Mouse (Mus musculus): ENCODE data around the gene Setd1b. TPM values are rescaled to one million over a fixed set of nuclear protein-coding genes. Genes with fewer than 3 reads are reported as not detected.

Setd1b gene
- polyA plus RNA-seq, 1 experiment from 2014 or later, result 11.1 TPM

DNA sequence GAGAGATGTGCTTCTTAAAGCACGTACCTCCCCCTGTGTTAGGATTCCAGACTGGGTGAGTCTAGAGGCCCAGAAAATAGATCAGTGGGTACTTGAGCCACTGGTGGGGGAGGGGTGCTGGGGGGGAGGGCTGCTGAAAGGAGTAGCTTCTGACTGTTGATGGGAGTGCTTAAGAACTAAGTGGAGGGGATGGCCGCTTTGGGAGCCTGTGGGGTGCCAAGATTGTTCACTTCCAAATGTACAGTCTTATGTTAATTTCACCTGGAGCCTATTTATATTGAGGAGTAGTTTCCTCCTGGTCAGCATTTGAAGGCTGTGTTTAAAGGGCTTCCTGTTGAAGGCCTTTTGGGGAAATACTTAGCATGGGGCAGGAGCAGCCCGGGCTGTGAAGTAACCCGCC lies 16.0 kb downstream of the Setd1b start:
- no peak overlapping the region for H3K4me2 ChIP-seq
- H3K27me3 ChIP-seq, result no peaks in the 10 kb centered on the region
- H3K4me3 ChIP-seq (replicated peaks), result no peak overlapping the region
- H3K27ac ChIP-seq, result no peak overlapping the region
- H3K4me1 ChIP-seq, result no peaks in the 10 kb centered on the region
- no peaks in the 10 kb centered on the region for H3K9me3 ChIP-seq (replicated peaks)
- 94% methylated on average over 4 of the region's 4 CpGs for WGBS
- no peak for ATAC-seq (replicated peaks; ENCODE audit: low FRiP score)
- H3K9ac ChIP-seq, result no peak overlapping the region
- peaks cover 95% of the 10 kb centered on the region for H3K36me3 ChIP-seq

DNA sequence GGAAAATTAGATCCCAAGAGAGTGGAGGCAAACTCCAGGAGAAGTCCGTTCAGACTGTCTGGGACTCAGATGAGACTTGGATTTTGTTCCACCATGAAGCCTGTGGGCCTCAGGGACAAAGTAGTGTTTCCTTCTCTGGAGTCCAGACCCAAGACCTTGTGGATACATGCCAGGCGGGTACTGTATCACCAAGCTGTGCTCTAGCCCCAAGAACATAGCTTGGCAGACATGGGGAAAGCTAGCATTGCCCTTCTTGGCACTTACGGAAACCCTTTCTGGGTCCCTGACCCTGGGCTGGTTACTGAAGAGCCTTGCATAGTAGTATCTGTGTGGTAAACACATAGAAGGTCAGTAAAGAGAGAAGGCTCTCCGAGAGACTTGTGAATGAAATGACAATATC lies 17.5 kb downstream of the Setd1b start:
- 88% methylated on average over 4 of the region's 4 CpGs for WGBS
- peaks cover 95% of the 10 kb centered on the region for H3K36me3 ChIP-seq
- no peak for ATAC-seq (replicated peaks; ENCODE audit: low FRiP score)
- no peaks in the 10 kb centered on the region for H3K4me1 ChIP-seq
- H3K4me3 ChIP-seq (replicated peaks), result no peak overlapping the region
- no peak overlapping the region for H3K9ac ChIP-seq
- H3K27ac ChIP-seq, result no peak overlapping the region
- H3K9me3 ChIP-seq (replicated peaks), result no peaks in the 10 kb centered on the region
- no peaks in the 10 kb centered on the region for H3K27me3 ChIP-seq
- H3K4me2 ChIP-seq, result no peak overlapping the region

DNA sequence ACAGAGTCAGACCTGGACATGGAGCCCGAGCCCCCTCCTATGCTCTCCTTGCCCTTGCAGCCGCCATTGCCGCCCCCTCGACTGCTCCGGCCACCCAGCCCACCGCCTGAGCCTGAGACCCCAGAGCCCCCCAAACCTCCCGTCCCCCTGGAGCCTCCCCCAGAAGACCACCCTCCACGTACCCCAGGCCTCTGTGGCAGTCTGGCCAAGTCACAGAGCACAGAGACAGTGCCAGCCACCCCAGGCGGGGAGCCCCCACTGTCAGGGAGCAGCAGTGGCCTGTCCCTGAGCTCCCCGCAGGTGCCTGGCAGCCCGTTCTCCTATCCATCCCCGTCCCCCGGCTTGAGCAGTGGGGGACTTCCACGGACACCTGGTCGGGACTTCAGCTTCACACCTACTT lies 17.9 kb downstream of the Setd1b start:
- Histone ChIP-seq H3K36me3 (peaks cover 94% of the 10 kb centered on the region), H3K4me3 (replicated peaks) (no peak overlapping the region), H3K9me3 (replicated peaks) (no peaks in the 10 kb centered on the region), H3K4me1 (no peaks in the 10 kb centered on the region), H3K27ac (no peak overlapping the region), H3K4me2 (no peak overlapping the region), H3K27me3 (no peaks in the 10 kb centered on the region), H3K9ac (no peak overlapping the region)
- 91% methylated on average over 15 of the region's 15 CpGs for WGBS
- ATAC-seq (replicated peaks; ENCODE audit: low FRiP score), result no peak

DNA sequence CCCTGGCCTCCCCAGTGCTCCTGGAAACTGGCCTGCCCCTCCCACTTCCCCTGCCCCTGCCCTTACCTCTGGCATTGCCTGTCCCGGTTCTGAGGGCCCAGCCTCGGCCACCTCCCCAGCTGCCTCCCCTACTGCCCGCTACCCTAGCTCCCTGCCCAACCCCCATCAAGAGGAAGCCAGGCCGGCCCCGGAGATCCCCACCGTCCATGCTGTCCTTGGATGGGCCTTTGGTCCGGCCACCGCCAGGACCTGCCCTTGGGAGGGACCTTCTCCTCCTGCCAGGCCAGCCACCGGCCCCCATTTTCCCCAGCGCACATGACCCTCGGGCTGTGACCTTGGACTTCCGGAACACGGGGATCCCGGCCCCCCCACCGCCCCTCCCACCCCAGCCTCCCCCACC lies 18.3 kb downstream of the Setd1b start:
- peaks cover 90% of the 10 kb centered on the region for H3K36me3 ChIP-seq
- no peak for ATAC-seq (replicated peaks; ENCODE audit: low FRiP score)
- H3K27me3 ChIP-seq, result no peaks in the 10 kb centered on the region
- H3K4me2 ChIP-seq, result no peak overlapping the region
- H3K9me3 ChIP-seq (replicated peaks), result no peaks in the 10 kb centered on the region
- no peaks in the 10 kb centered on the region for H3K4me1 ChIP-seq
- H3K27ac ChIP-seq, result no peak overlapping the region
- no peak overlapping the region for H3K9ac ChIP-seq
- 79% methylated on average over 15 of the region's 15 CpGs for WGBS
- no peak overlapping the region for H3K4me3 ChIP-seq (replicated peaks)

DNA sequence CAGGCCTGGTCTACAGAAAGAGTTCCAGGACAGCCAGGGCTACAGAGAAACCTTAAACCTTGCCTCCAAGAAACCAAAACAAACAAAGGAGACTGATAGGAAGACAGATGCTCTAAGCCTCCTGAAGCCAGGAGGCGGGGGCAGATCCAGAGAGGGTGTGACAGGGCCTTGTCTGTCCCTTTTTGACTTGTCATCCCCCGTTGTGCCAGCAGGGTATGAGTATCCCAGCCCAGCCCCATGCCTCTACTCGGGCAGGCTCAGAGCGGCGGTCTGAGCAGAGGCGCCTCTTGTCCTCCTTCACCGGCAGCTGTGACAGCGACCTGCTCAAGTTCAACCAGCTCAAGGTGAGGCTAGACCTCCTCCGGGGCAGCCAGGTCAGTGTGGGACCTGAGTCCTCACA lies 20.9 kb downstream of the Setd1b start:
- H3K4me2 ChIP-seq, result no peak overlapping the region
- H3K4me3 ChIP-seq (replicated peaks), result no peak overlapping the region
- H3K27me3 ChIP-seq, result no peaks in the 10 kb centered on the region
- WGBS, result 74% methylated on average over 9 of the region's 9 CpGs
- peaks cover 88% of the 10 kb centered on the region for H3K36me3 ChIP-seq
- ATAC-seq (replicated peaks; ENCODE audit: low FRiP score), result no peak
- no peak overlapping the region for H3K27ac ChIP-seq
- H3K9ac ChIP-seq, result no peak overlapping the region
- peaks cover 3% of the 10 kb centered on the region; the same call in 1 of the 2 replicates for H3K4me1 ChIP-seq
- H3K9me3 ChIP-seq (replicated peaks), result no peaks in the 10 kb centered on the region

DNA sequence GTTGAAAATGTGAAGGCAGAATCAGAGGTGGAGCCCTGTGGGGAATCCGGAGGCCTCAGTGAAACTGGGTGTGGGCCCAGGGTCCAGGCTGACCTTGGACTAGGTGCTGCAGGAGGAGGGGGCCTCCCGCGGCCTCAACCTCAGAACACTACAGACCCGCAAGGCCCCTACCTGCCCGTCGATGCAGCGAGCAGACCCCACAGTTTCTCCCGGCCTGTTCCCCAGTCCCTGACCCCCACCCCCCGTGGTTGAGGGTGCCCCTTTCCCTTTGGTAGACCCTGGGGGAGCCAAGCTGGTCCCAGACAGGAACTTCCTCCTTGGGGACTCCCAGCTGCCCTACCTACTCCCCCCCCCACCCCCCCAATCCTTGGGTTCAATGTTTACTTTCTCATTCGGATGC lies 24.4 kb downstream of the Setd1b start:
- H3K36me3 ChIP-seq, result peaks cover 53% of the 10 kb centered on the region
- no peaks in the 10 kb centered on the region for H3K9me3 ChIP-seq (replicated peaks)
- H3K4me1 ChIP-seq, result peaks cover 30% of the 10 kb centered on the region
- no peaks in the 10 kb centered on the region for H3K27me3 ChIP-seq
- no peak overlapping the region for H3K4me2 ChIP-seq
- no peak for ATAC-seq (replicated peaks; ENCODE audit: low FRiP score)
- no peak overlapping the region for H3K27ac ChIP-seq
- H3K9ac ChIP-seq, result no peak overlapping the region
- H3K4me3 ChIP-seq (replicated peaks), result no peak overlapping the region
- 86% methylated on average over 10 of the region's 10 CpGs for WGBS

DNA sequence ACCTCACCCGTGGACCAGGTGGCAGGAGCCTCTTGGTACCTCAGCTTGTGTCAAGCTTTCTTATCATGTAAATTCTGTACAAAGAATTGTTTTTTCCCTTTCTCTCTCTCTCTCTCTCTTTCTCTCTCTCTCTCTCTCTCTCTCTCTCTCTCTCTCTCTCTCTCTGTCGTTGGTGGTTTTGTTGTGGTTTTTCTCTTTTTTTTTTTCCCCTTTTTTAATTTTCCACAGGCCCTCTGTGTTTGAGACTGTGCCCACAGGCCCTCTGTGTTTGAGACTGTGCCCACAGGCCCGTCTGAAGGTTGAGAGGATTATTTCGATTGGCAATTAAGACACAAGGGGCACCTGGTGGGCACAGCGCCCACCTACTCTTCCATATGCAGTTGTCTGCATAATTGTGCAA lies 25.6 kb downstream of the Setd1b start:
- Histone ChIP-seq H3K27ac (no peak overlapping the region), H3K4me1 (peaks cover 41% of the 10 kb centered on the region), H3K9me3 (replicated peaks) (no peaks in the 10 kb centered on the region), H3K36me3 (peaks cover 42% of the 10 kb centered on the region), H3K9ac (no peak overlapping the region), H3K4me2 (no peak overlapping the region), H3K27me3 (no peaks in the 10 kb centered on the region), H3K4me3 (replicated peaks) (no peak overlapping the region)
- no peak for ATAC-seq (replicated peaks; ENCODE audit: low FRiP score)
- 78% methylated on average over 5 of the region's 5 CpGs for WGBS

DNA sequence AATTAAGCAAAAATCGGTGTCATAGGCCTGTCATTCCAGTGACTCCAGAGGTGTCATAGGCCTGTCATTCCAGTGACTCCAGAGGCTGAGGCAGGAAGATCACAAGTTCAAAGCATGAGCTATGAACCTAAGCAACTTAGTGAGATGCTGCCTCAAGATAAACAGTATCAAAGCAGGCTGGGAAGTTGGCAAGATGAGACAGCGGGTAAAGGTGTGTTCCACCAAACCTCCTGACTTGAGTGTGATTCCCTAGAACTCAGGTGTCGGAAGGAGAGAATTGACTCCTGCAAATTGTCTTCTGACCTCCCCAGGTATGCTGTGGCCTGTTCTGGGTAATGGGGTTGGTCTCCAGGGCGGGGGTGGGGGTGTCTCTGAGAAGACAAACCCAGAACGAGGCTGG lies 27.3 kb downstream of the Setd1b start, which contains the start of gene Psmd9:
Psmd9 (plus strand) TSS at position 130 of the 400 bp plus-strand sequence.
- Histone ChIP-seq H3K4me2 (no peak within 1 kb of the TSS), H3K27ac (peak within 1 kb of the TSS; percentile 27; the same call in 1 of the 2 replicates), H3K4me3 (replicated peaks) (no peak within 1 kb of the TSS), H3K27me3 (no peaks in the 10 kb centered on the region), H3K36me3 (peaks cover 25% of the 10 kb centered on the region), H3K4me1 (peaks cover 42% of the 10 kb centered on the region), H3K9me3 (replicated peaks) (no peaks in the 10 kb centered on the region), H3K9ac (no peak within 1 kb of the TSS)
- ATAC-seq (replicated peaks; ENCODE audit: low FRiP score), result no peak
- 71% methylated on average over 5 of the region's 5 CpGs for WGBS

DNA sequence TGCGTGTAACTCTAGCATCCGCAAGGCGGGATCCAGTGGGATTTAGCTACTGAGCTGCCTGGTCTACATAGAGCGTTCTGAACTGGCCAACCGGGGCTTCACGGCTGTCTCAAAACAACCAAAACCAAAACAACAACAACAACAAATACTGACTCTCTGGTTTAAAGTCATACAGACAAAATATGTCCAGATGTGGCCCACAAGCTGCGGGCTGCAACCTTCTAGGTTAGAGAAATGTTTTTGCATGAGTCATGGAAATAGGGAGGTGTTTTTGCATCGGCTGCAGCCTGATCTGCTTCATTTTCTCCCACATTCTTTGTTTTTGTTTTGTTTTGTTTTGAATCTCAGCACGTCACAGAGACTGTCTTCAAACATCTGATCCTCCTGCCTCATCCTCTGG lies 28.4 kb downstream of the Setd1b start:
- Histone ChIP-seq H3K27ac (0 out of 2 replicates have a peak overlapping the region, but pooled peaks have one; percentile 16), H3K9me3 (replicated peaks) (no peaks in the 10 kb centered on the region), H3K4me3 (replicated peaks) (no peak overlapping the region), H3K36me3 (peaks cover 19% of the 10 kb centered on the region), H3K27me3 (no peaks in the 10 kb centered on the region), H3K4me1 (peaks cover 42% of the 10 kb centered on the region), H3K4me2 (no peak overlapping the region), H3K9ac (no peak overlapping the region)
- WGBS, result 58% methylated on average over 9 of the region's 9 CpGs
- no peak for ATAC-seq (replicated peaks; ENCODE audit: low FRiP score)

DNA sequence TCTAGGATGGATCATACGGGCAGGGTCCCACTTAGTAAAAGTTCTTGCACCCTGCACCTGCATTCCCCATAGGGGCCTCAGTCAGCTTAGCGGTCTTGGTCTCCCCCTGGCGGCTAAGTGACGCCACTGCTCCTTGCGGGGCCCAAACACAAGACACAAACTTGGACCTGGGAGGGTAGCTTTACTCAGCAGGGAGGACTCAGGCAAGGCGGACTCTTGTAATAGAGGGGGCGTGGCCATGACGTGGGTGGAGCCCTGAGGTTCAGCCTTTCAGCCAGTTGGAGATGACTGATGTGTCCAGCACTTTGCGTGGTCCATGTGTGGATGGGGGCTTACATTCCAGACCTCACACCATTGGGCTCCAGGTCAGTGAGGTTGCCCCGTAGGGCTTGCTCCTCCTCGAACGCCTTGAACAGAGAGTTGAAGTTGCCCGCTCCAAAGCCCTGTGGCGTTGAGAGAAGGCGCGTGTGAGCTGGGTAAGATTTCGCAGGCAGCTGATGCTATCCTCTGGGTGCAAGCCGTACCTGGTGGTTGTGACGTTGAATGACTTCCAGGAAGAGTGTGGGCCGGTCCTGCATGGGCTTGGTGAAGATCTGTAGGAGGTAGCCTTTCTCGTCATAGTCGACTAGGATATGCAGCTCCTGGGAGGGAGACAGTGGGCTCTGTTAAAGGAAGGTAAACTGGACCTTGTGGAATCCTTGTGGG lies 29.8 kb downstream of the Setd1b start:
- WGBS, result 12% methylated on average over 22 of the region's 22 CpGs
- Histone ChIP-seq H3K4me2 (peak overlapping the region; percentile 66), H3K27me3 (no peaks in the 10 kb centered on the region), H3K4me1 (peaks cover 41% of the 10 kb centered on the region), H3K36me3 (peaks cover 5% of the 10 kb centered on the region), H3K4me3 (replicated peaks) (peak overlapping the region; percentile 37), H3K9me3 (replicated peaks) (no peaks in the 10 kb centered on the region), H3K9ac (peak overlapping the region; percentile 27; the same call in 1 of the 2 replicates), H3K27ac (0 out of 2 replicates have a peak overlapping the region, but pooled peaks have one; percentile 33)
- peak; percentile 93 for ATAC-seq (replicated peaks; ENCODE audit: low FRiP score)

DNA sequence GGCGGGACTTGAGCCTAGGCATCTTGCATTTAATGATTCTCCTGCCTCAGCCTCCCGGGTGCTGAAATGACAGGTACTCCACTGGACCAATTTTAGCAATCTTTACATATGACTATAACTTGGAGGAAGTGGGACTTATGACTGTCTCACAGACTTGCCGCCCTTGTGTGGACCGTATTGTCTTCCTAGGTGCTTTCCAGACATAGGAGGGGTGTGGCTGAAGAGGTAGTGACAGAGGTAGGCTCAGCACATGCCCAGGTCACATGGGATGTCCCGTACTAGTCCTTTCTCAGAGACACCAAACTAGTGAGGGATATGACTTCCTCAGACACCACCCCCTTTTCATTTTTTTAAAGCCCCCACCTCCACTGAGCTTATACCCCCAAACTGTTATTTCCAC lies 36.8 kb downstream of the Setd1b start:
- Histone ChIP-seq H3K36me3 (no peaks in the 10 kb centered on the region), H3K4me1 (no peaks in the 10 kb centered on the region), H3K9ac (no peak overlapping the region), H3K27ac (no peak overlapping the region), H3K27me3 (no peaks in the 10 kb centered on the region), H3K4me2 (no peak overlapping the region), H3K4me3 (replicated peaks) (no peak overlapping the region), H3K9me3 (replicated peaks) (no peaks in the 10 kb centered on the region)
- no peak for ATAC-seq (replicated peaks; ENCODE audit: low FRiP score)
- WGBS, result 87% methylated on average over 5 of the region's 5 CpGs

DNA sequence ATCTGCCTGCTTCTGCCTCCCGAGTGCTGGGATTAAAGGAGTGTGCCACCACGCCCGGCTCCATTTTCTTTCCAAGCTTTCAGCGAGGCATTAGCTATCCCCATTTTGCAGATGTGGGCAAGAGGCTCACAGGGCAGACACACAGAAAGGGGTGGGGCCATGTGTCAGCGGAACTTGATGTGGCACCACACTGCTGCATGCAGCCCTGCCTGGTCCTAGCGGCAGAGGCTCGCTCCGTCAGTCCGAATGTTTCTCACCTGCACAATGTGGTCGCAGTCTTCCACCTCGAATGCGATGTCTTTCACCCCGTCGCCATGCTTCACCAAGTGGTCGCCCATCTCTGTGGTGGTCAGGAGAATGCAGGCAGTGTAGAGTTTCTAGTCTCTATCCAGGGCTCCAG lies 38.4 kb downstream of the Setd1b start:
- H3K4me2 ChIP-seq, result no peak overlapping the region
- H3K36me3 ChIP-seq, result no peaks in the 10 kb centered on the region
- 95% methylated on average over 15 of the region's 15 CpGs for WGBS
- H3K4me1 ChIP-seq, result no peaks in the 10 kb centered on the region
- 0 out of 2 replicates have a peak, but pooled peaks cover 3% of the 10 kb centered on the region for H3K27me3 ChIP-seq
- H3K27ac ChIP-seq, result no peak overlapping the region
- no peak for ATAC-seq (replicated peaks; ENCODE audit: low FRiP score)
- no peaks in the 10 kb centered on the region for H3K9me3 ChIP-seq (replicated peaks)
- no peak overlapping the region for H3K4me3 ChIP-seq (replicated peaks)
- H3K9ac ChIP-seq, result no peak overlapping the region

DNA sequence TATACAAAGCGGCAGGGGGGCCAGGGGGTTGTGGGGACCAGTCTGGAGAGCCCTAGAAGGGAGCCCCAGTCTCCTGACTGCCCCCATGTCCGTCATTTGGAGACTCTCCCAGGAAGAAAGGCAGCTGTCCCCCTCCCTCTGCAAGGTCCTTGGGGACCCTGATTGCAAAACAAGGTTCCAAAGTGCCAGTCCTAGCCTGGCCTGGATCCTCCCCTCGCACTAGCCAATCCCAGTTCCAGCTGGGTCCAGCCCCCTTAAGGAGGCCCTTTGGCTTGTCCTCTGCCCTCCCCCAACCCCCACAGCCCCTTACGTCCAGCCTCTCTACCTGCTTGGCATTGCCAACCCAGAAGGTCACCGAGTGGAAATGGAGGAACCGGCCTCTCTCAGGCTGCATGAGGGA lies 39.5 kb downstream of the Setd1b start:
- WGBS, result 79% methylated on average over 6 of the region's 6 CpGs
- no peak overlapping the region for H3K4me3 ChIP-seq (replicated peaks)
- H3K27ac ChIP-seq, result no peak overlapping the region
- H3K9ac ChIP-seq, result no peak overlapping the region
- 0 out of 2 replicates have a peak, but pooled peaks cover 3% of the 10 kb centered on the region for H3K27me3 ChIP-seq
- H3K36me3 ChIP-seq, result no peaks in the 10 kb centered on the region
- H3K9me3 ChIP-seq (replicated peaks), result no peaks in the 10 kb centered on the region
- H3K4me2 ChIP-seq, result no peak overlapping the region
- no peaks in the 10 kb centered on the region for H3K4me1 ChIP-seq
- ATAC-seq (replicated peaks; ENCODE audit: low FRiP score), result no peak
